Mouse (Mus musculus): ENCODE measurements around the gene Fam240a.
A peak's percentile ranks its signal among the peaks of the same experiment; 100 is the strongest.

Fam240a gene

DNA sequence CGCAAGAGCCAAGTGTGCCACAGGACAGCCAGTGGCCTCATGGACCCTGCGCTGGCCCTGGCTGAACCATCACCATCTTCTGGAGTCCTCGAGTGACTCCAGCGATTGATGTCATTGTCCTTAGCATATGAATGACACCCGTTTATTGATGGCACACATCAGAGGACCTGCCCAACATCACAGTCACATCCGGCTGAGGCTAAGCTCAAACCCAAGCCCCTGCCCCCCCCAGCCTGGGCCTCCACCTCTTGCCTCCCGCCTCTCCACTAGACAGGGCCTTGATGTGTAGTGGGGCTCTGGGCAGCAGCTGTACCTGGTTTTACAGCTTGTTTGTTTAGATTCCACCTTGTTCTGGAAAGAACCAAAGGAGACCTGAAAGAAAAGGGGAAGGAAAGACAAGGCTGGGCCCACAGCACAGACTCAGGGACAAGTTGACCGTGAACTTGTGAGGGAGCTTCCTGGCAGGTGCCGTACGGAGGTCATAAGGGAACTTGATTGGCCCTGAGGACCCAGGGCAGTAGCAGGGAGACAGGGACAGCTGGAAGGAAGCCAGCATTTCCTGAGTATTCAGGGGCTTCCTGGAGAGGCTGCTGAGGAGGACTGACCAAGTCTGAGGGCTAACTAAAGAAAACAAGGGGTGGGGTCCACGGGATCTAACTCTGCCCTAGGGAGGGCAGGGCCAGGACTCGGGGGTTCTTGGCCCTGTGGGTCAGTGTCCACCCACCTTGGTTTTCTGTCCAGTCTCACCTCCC is 25.4 kb downstream of the Fam240a start:
- DNase-seq, result no peak

- no peak for DNase-seq
Observed at GRCm38 (mm10) chr9:110890026-110890783, 26.5 kb downstream of the Fam240a start.

DNA sequence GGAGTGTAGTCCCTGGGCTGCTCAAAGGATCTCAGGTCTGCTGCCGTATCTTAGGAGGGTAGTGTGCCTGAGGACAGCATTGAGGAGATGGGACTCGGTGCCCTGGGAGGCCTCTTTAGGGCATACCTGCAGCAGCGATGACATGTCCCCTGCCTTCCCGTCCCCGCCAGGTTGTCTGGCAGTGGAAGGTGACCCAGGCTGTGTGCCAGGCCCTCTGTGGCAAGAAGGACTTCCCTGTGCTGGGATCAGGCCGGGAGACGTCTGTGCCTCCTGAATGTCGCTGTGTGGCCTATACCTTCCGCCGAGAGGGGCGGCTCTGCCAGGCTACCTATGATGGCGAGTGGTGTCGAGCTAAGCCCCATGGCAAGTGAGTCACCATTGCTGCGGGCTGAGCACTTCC is 27.7 kb downstream of the Fam240a start:
- DNase-seq, result no peak

DNA sequence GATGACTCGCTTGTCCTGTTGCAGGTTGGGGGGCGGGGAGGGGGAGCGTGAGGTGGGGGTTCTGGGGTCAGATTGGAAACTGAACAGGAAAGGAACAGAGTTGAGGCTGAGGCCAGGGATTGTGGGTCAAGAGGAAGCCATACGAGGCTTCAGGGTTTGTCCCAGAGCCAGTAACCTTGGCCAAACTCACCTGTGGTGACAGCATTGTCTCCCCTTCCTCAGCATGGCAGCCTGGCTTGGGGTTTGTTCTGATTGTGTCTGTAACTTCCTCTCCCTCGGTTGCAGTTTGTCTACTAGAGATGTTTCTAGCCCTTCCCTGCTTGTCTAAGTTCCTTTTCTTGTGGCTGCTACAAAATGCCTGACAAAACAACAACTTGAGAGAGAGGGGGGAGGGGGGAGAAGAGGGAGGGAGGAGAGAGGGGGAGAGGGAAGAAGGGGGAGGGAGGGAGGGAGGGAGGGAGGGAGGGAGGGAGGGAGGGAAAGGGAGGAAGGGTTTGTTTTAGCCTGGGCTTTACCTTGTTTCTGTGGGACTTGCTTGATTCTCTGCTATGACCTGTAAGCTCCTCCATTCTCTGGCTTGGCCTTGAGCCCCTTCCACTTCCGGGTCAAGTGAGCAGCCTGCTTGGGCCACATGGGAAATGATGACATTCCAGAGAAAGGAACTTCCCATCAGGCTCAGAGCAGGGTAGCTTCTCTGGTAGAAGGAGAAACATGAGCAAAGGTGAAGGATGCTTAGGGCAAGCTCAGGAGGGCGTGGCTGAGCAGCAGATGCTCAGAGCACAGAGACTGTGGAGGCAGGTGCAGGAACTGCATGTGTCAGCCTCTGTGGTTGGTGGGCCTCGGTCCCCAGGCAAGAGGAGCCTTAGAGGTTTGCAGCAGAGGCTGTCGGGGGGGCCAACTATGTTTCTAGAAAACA is 29.0 kb downstream of the Fam240a start:
- DNase-seq, result no peak

DNA sequence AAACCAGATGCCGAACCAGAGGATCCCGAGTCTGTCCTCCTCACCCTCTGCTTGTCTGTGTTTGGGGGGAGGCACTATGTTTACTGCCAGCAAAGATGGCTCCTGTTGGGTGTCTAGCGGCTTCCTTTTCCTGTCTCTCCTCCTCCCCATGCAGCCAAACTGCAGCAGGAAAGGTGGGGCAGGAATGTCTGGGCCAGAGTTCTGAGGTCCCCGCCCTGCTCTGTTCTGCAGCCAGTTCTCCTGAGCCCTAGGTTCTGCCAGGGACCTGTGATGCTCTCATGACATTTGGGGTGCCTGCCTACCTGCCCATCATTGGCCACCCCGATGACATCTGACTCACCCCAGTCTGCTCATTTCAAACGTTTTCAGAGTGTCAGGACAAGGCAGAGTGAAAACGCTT is 34.7 kb downstream of the Fam240a start:
- no peak for DNase-seq

- DNase-seq, result no peak
Observed at GRCm38 (mm10) chr9:110880772-110881171, 35.9 kb downstream of the Fam240a start.

DNA sequence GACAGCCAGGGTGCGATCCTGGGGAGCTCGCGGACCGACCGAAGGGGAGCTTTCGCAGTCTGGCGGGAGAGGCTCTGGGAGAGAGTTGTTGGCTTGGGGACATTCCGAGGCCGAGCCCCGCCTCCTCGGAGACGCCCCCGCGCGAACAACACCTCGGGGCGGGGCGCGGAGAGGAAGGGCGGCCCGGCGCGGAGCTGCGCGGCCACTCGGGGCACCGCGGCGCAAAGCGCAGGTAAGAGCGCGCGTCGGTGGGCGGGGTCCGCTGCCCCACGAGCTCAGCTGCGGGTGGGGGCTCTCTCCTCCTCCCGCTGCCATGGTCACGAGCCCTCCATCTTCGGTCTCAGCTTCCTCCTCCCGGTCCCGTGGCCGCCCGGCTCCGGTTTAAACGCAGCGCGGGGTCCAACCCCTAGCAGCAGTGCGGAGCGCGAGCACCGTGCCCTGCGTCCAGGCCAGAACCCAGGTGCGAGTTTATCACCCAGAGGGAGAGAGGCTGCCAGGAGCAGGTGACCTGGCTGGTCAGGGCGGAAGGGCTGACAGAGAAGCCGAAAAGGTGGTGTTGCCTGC is 36.6 kb downstream of the Fam240a start, which contains the start of gene Tmie:
TSS of gene Tmie (minus strand) at position 116 of the 564 bp plus-strand sequence.
- DNase-seq, result peak; percentile 24

- peak; percentile 23 for DNase-seq
Observed at GRCm38 (mm10) chr9:110879191-110879920, 37.3 kb downstream of the Fam240a start, which contains the start of gene Als2cl. Gene Als2cl (plus strand): TSS chr9:110879870.

- DNase-seq, result peak; percentile 29
Observed at GRCm38 (mm10) chr9:110877888-110878287, 38.8 kb downstream of the Fam240a start.

DNA sequence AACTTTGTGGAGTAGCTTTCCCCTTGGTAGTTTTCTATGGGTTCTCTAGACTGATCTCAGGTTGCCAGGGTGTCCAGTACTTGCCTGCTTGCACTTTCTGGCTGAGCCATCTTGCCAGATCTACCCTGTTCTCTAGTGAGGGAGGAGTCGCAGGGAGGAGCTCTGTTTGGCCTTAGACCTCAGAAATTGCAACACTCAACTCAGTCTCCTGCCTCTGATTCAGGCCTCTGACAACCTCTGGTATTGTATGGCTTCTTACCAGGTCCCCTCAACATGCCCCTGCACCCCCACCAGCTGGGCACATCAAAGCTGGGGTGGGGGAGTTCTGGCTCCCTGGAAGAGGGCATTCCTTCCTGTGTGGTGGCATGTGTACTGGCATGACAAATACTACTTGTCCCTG is 39.3 kb downstream of the Fam240a start:
- no peak for DNase-seq

GRCm38 (mm10) chr9:110875288-110875695 is 41.4 kb downstream of the Fam240a start:
- no peak for DNase-seq

- DNase-seq, result no peak
Observed at GRCm38 (mm10) chr9:110874660-110875191, 41.9 kb downstream of the Fam240a start.

DNA sequence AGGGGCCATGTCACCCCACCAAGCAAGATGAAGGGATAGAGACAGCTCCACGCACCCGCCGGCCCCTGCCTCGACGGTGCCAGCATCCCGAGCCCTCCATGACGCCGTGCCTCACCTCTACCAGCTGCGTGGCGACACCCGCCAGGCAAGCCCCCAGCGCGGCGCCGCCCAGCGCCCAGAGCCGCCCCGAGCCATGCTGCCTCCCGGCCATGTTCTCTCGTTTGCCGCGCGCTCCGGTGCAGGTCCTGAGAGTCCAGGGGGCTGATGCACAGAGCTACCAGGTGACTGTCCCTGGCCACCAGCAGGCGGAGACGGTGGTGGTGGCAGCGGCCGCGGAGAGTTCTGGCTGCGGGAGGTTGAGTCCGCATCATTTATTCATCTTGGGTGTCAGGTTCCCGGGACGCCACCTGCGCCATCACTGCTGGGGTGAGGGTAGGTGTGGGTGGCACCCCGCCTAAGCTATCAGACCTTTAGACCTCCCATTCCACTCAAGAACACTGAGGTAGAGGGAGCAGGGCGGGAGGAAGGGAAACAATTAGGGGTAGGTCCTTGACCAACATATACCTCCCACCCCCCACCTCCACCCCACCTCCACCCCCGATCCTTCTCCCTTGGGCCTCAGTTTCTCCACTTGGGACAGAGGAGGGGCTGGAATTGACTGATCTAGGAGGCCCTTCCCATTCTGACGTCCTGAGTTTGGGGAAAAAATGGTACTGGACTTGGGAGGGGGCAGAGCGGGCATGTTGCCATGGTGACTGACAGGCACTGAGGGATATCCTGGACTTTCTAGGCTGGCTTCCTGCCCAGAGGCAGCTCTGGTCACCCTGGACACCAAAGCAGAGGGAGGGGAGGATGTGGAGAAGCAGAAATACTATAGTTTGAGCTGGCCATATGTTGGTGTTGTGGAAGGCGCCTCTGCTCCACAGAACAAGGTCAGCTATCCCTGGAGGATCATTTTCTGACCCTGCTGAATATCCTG is 42.7 kb downstream of the Fam240a start:
- DNase-seq, result peak; percentile 23

- peak; percentile 66 for DNase-seq
Observed at GRCm38 (mm10) chr9:110871030-110871429, 45.6 kb downstream of the Fam240a start.

Data from right cerebral cortex, adult 18-20 months (tissue).